Mouse (Mus musculus) layer of hippocampus, postnatal 10 days (tissue): Measurements from ENCODE around the gene 1700009N14Rik. TPM values are rescaled to one million over a fixed set of nuclear protein-coding genes. Genes with fewer than 3 reads are reported as not detected.

Source experiments
- DNase-seq, 2 experiments: peaks; one replicate each; pipeline ENCODE4 v3.0.0; 2021; ENCODE audit warnings: low spot score in 2 of 2
- long read RNA-seq: library from polyadenylated mRNA; stranded (forward); transcript quantifications from one replicate; pipeline ENCODE4 v2.0.0, GENCODE M21; 2023
- total RNA-seq, 2 experiments: library from RNA; stranded (reverse); gene quantifications; 2 replicates each; pipeline ENCODE4 v1.2.3; 2021

1700009N14Rik gene
- not detected for total RNA-seq
- long read RNA-seq, result 0 reads

GRCm38 (mm10) chr4:39450069-39450468 lies at the start of gene 1700009N14Rik:
TSS of gene 1700009N14Rik (plus strand) at chr4:39450295.
- DNase-seq, result no peak

GRCm38 (mm10) chr4:39437870-39438367 lies 12.2 kb upstream of the 1700009N14Rik start:
- DNase-seq, result no peak

GRCm38 (mm10) chr4:39474291-39474690 lies 24.2 kb downstream of the 1700009N14Rik start:
- no peak for DNase-seq

- no peak for DNase-seq
Observed at GRCm38 (mm10) chr4:39486393-39486792, 36.3 kb downstream of the 1700009N14Rik start.

- no peak for DNase-seq
Observed at GRCm38 (mm10) chr4:39493596-39493995, 43.5 kb downstream of the 1700009N14Rik start.

- DNase-seq, result no peak
Observed at GRCm38 (mm10) chr4:39495875-39496274, 45.8 kb downstream of the 1700009N14Rik start.
